Mouse (Mus musculus): ENCODE measurements around the gene Hip1.

DNA sequence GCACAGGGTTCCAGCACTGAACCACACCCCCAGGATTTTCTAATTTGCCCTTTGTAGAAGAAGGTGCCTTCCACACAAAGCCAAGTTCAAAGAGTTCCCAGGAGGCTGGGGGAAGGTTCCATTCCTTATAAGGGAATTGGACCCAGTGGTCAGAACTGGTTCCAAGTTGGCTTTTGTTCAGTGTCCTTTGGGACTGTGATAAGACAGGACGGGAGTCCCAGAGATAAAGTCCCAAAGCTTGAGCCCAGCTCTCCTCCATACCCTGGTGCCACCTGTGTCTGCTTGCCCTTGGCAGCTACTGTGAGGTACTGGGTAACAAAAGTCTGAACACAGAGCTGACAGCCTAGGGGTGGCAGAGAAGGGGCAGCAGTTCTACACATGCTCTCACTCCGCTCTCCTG, 185.1 kb downstream of the Hip1 start:
- no peak for TF ChIP-seq RCOR1 (IDR thresholded peaks at IDR 0.05; ENCODE audit: low read depth, low read length)
- TF ChIP-seq CTCF (IDR thresholded peaks at IDR 0.05 in 2 of 3, conservative IDR thresholded peaks at IDR 0.05 in 1 of 3; ENCODE audit: control insufficient read depth in 1 of 3, insufficient read depth in 1 of 3, low read depth in 2 of 3, low read length in 3 of 3, poor library complexity in 1 of 3, severe bottlenecking in 1 of 3) = no peak
- no peak for TF ChIP-seq TAL1 (IDR thresholded peaks at IDR 0.05; ENCODE audit: low read length)
- TF ChIP-seq MXI1 (IDR thresholded peaks at IDR 0.05; ENCODE audit: low read depth, low read length) = no peak
- no peak for TF ChIP-seq GABPA (IDR thresholded peaks at IDR 0.05; ENCODE audit: low read depth, low read length)
- TF ChIP-seq POLR2A (IDR thresholded peaks at IDR 0.05; ENCODE audit: control insufficient read depth in 1 of 2, insufficient read depth in 1 of 2, low read depth in 1 of 2, low read length in 2 of 2, poor library complexity in 1 of 2) = no peak
- no peak for TF ChIP-seq JUND (IDR thresholded peaks at IDR 0.05; ENCODE audit: low read depth, low read length)
- no peak for TF ChIP-seq CHD2 (IDR thresholded peaks at IDR 0.05; ENCODE audit: low read length)

All from MEL (cell line).